Mouse (Mus musculus): ENCODE data around the gene Copa.
A peak's percentile ranks its signal among the peaks of the same experiment; 100 is the strongest.

Copa gene

DNA sequence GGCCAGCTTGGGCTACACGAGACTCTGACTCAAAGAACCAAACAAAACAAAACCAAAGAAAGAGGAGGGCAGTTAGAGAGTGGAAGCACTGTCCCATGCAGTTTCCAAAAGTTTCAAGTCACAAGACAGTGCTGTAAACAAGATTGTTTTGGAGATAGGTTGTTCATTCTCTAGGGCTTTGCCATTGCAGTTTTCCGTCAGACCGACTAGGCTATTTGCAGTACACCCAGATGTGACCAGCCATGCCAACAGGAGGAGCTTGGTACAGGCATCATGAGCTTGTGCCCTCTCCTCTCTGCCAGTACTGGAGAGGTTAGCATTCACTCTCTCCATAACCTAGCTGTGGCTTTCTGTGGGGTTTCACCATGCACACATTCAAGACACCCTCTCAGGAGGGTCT lies 11.2 kb downstream of the Copa start:
- no peak for DNase-seq

DNA sequence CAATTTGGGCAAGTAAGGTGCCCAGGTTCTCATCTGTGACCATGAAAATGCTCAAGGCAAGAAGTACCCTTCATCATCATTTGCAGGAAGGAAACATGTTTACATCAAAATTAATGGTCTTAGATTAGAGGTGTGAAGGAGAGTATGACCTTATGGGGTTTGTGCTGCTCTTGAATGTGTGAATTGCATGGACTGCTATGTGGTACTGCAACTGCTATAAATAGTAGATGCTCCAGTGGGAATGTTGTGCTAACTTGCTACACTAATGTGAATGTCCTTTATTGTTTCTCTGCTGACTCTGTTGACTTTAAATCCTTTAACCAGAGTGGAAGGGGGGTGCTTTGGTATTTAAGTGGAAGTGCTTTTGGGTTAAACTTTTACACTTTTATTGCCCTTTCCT lies 12.0 kb downstream of the Copa start:
- no peak for DNase-seq

DNA sequence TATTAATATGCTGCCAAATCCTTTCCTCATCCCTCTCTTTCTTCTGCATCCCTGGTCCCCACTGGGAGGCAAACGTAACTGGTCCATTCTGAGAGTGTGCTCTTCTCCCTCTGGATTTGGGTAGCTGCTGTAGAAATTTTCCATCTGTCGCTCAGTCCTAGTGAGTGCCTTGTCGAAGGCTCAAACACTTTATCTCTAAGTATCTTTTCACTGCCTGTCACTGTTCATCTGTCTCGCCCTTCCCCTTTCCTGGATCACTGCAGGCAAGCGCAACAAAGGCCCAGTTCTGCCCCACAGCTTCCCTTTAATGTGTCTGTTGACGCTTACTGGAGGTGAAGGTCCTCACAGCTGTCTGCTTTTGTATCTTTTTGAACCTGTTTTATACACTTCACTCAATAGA lies 12.9 kb downstream of the Copa start:
- no peak for DNase-seq

DNA sequence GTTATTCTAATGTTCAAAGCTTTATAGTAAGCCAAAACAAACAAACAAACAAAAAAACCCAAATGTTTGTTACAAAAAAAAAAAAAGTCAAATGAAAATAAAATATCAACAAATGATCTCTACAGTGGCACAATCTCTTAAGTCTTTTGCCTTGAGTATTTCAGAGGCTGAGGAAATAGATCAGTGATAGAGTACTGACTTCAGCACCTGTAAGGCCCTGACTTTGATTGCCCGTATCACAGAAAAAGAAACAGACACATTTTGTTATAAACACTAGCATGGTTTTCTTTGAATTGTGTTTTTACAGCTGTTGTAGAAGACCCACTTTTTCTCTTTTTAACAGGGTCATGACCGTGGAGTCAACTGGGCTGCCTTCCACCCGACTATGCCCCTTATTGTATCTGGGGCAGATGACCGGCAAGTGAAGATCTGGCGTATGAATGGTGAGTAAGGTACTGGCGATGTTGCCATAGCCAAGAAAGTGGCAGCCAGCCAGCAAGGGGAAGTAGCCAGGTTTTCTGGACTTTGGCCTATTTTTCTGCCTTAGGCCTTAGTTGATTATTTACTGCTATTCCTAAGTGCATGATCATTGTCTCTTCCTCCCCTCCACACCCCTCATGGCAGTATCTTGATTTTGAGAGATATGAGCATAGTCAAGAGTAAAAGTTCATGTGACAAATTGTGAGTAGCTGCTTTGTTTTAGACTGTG lies 17.1 kb downstream of the Copa start:
- peak; percentile 20 for DNase-seq

DNA sequence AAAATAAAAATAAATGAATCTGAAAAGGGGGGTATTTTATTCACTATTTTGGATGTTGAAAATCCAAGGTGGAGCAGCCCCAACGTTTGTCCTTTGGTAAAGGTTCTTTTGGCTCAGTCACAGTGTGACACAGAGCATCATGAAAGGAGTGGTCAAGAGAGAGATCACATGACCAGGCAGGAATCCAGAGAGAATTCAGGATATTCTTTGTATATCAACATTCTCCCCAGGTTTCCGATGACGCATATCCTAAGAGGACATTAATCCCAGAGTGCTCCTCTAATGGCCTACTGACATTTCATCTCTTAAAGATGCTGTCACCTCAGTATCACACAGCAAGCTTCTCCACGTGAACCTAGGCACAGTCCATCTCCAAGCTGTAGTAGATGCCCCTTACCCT lies 21.3 kb downstream of the Copa start:
- no peak for DNase-seq

DNA sequence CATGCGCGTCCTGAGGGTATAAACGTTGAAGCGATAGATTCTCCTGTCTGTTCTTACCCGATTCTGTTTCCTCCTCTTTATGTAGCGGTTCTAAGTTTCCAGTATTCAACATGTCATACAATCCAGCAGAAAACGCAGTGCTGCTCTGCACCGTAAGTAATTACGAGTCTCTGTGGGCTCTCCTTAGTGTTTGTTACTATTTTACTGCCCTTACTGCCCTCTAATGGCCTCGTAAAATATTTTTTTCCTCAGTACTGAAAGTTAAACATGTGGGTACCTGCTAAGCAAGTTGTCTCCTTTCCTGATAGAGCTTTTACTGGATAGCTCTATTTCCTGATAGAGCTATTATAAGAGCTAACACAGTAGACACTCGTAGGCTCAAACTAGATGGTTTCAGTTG lies 22.8 kb downstream of the Copa start:
- no peak for DNase-seq

DNA sequence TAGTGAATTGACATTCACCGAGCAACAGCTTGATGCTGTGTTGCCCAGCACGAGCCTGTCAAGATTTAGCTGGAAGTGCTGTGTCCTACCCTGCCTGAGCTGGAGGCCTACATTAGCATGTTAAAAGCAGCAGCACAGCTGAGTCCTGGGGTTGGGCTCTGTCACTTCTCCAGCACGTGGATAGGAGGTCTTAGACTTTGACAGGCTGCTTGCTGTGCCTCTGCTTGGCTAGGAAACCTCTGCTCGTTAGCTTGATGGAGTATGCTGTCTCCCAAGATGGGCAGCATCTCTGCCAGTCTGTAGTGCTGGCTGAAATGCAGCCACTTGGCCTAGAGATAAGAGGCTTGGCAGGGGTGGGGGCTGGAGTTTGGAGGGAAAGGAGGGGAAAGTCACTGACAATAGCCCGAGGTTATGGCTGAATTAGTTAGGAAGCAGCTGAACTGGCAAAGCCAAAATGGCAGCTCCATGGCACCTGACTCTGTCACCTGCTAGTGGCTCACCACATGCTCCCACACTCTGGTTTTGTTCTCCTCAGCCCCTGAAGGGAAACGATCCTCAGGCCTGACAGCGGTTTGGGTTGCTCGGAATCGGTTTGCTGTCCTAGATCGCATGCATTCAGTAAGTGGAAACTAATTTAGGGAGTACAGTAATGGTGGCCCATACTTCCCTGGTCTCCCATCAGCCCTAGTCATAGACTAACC lies 25.6 kb downstream of the Copa start:
- DNase-seq: no peak

DNA sequence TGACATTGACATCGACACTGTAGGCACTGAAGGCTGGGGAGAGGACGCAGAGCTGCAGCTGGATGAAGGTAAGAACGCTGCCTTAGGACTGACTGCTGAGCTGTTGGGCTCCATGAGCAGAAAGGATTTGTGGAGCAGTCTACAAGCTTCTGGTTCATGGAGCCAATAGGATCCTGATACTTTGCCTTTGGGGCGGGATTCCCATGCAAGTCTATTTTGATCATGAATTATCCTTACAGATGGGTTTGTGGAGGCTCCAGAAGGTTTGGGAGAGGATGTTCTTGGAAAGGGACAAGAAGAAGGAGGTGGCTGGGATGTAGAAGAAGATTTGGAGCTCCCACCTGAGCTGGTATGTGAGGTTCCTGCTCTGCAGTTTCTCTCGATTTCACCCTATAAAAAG lies 34.6 kb downstream of the Copa start:
- DNase-seq: no peak

DNA sequence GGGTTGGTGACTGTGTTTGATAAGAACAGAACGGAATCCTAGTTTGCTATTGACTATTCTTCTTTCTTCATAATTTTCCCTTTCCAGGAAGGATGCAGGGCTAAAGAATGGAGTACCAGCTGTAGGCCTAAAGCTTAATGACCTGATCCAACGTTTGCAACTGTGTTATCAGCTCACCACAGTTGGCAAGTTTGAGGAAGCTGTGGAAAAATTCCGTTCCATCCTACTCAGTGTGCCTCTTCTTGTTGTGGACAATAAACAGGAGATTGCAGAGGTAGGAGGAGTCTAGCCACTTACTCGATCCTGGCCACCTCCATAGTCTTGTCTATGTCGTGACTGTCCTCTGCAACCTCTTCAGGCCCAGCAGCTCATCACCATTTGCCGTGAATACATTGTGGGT lies 36.8 kb downstream of the Copa start:
- DNase-seq: no peak

DNA sequence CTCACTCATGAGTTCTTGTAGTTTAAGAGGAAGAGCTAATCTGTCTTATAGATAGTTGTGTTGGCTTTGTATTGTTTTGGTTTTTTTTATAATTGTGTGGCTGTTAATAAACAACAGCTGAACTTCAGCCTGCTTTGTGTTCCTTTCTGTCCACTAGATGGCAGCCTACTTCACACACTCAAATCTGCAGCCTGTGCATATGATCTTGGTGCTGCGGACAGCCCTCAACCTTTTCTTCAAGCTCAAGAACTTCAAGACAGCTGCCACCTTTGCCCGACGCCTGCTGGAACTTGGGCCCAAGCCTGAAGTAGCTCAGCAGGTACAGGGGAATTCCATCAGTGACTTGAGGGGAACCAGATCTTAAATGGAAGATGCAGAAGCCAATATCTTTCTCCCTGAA lies 37.4 kb downstream of the Copa start:
- peak; percentile 36 for DNase-seq

DNA sequence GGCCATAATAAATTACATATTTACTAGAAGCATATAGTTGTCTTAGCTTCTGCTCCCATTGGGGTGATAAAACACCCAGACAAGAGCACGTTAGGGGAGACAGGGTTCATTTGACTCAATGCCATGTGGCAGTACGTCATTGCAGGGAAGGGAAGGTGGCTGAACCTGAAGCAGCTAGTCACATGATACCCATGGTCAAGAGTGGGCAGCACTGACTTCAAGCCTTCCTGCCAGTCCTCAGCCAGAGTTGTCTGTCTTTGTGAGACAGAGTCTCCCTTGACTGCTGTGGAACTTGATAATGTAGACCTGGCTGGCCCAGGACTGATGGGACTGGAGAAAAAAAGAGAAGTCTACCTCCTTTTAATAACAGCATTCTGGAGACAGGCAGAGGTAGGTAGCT lies 40.3 kb downstream of the Copa start:
- no peak for DNase-seq

DNA sequence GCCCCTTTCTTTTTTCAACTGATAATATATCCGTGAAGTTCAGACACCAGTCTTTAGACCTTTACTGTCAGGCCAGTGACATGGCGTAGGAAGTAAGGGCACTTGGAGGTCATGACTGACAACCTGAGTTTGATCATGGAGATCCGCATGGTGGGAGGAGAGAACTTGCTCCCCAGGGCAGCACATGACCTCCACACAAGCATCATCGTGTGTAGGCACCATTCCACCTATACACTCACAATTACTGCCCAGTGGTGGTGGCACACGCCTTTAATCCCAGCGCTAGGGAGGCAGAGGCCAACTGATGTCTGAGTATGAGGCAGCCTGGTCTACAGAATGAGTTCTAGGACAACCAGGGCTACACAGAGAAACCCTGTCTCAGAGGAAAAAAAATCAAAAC lies 42.2 kb downstream of the Copa start:
- DNase-seq: no peak

DNA sequence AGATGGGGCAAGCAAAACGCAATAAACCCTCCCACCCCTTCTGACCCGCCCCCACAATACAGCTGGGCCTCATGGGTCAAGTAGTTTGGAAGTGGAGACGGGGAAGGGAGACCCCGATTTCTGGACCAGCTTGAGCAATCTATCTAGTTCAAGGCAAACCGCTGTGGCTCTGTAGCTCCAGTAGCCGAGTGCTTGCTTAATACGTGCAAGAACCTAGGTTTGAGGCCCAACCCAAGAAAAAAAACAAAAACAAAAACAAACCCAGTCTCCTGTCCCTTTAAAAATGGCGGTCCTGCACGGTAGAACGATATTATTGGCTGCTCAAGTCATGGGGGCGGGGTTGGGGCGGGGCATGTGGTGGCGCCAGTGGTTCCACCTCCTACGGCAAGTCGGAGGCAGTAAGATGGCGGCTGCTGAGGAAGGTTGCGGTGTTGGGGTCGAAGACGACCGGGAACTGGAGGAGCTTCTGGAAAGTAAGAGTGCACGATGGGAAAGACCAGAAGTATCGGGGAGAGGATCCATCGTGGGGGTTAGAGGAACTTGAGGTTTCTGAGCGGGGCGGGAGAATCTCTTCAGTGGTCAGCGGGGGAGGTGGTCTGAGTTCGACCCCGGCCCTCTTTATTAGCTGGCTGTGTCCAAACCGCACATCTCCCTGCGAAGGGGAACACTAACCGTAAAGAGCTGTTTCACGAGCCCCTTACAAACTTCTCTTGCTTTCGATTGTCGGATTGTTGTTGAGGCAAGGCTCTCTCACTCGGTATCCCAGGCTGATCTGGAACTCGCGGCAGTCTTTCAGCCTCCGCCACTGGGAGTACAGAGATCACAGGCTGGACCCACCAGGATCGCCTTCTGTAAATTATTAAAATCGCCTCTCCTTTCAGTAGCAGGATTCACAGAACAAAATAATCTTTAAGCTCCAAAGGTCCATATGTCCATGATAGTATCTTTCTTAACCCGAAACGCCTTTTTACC lies 44.3 kb downstream of the Copa start, which contains the start of gene Pex19:
Pex19 (plus strand) TSS at position 380 of the 972 bp plus-strand sequence.
- DNase-seq: peak; percentile 63

DNA sequence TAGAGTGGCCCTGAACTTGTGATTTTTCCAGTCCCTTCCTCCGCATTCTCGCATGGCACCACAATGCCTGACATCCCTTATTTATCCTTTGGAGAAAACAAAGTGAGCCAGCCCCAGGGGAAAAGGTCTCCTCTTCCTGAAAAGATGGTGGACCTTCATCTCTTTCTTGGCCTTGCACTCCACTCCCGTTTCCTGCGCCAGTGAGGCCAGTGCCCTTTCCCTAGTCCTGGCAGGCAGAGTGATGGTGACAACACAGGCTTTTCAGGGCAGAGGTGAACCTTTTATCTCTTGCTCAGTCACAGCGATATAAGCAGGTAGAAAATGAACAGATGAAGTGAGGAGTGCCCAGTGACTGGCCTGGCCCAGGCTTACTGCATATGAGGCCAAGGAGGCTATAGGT lies 45.2 kb downstream of the Copa start:
- no peak for DNase-seq

DNA sequence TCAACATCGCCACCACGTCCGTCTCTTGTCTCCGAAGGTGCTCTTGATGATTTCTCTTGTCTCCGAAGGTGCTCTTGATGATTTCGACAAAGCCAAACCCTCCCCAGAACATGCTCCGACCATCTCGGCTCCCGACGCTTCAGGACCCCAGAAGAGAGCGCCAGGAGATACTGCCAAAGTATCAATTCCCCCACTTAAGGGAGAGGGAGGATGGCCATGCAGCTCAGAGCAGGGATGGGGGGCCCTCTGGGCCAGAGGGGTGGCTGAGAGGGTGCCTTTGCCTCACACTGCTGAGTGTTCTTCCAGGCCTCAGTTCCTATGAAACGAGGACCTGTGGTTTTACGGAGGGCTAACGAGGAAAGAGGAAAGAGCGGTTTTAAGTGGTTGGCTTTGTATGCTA lies 46.2 kb downstream of the Copa start:
- DNase-seq: no peak

DNA sequence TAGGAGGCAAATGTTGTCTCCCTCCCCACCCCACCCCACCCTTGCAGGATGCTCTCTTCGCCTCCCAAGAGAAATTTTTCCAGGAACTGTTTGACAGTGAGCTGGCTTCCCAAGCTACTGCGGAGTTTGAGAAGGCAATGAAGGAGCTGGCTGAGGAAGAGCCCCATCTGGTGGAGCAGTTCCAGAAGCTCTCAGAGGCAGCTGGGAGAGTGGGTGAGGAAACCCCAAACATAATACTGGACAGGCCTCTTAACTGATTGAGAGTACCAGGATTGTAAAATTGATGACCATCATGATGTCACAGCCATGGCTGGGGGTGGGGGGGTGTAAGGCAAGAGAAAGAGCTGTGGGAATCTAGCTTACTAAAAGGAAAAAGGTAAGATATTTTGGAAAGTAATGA lies 46.8 kb downstream of the Copa start:
- no peak for DNase-seq

DNA sequence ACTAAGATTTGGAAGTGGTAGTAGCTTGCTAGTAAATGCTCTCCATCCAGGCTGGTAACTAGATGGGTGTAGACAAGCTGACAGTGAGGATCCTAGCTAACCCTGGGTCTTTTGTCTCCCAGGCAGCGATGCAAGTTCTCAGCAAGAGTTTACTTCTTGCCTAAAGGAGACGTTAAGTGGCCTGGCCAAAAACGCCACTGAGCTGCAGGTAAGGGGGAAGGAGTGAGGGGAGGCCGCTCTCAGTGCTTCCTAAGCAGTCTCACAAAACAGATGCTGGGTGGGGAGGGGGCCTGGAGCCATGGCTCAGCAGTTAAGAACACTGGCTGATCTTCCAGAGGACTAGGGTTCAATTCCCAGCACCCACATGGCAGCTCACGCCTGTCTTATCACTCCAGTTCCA lies 47.5 kb downstream of the Copa start:
- no peak for DNase-seq

DNA sequence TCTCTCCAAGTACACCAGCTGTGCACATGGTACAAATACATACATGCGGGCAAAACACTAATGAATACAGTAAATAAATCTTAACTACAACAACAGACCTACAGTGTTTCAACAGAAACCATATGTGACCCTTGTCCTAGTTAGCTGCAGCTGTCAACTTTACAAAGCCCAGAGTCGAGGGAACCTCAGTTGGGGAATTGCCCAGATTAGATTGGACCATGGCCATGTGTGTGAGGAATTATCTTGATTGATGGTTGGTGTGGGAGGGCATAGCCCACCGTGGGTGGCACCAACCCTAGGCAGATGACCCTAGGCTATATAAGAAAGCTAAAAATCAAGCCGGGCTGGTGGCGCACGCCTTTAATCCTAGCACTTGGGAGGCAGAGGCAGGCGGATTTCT lies 50.0 kb downstream of the Copa start:
- no peak for DNase-seq

DNA sequence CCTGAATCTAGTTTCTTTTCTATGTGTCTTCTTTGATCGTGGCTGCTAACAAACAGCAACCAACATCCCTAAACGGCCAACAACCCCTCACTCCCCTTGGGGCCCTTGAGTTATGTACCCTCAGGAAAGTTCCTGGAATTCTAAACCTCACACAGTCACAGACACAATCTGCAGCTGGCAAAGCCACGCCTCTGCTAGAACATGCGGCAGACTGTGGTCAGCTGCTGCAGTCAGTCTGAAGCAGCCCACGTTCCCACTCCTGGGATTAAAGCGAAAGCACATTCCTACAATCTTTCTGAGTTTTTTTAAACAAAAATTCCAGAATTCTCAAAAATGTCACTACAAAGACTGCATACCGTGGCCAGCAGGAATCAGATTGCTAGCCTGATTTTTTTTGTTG lies 51.2 kb downstream of the Copa start:
- no peak for DNase-seq

DNA sequence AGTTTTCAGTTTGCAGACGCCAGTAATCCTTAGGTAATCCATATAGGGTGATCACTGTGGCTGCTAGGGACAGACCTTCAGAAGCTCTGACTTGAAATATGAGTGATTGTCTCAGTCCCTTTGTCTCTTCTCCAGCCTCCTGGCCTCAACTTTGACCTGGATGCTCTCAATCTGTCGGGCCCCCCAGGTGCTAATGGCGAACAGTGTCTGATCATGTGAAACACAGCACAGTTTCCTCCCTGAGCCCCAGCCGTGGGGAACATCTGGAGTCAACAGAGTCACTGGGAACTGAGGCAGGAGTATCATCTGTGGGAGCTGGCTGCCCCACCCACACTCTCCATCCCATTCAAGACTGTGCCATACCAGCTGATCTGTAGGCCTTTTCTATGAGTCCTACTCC lies 51.7 kb downstream of the Copa start:
- no peak for DNase-seq

DNA sequence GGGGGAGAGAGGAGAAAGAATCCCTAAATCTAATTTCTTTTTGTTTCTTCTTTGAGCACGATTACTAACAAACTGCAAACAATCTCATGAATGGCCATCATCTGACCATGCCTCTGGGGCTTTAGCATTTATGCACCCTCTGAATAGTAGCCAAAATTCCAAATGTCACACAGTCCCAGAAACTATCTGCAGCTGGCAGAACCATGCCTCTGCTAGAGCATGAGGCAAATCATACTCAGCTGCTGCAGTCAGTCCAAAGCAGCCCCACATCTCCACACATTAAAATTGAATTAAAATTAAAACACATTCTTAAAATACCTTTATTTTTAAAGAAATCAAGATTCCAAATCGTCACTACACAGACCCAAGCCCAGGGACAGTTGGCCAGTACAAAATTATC lies 57.8 kb downstream of the Copa start:
- no peak for DNase-seq

DNA sequence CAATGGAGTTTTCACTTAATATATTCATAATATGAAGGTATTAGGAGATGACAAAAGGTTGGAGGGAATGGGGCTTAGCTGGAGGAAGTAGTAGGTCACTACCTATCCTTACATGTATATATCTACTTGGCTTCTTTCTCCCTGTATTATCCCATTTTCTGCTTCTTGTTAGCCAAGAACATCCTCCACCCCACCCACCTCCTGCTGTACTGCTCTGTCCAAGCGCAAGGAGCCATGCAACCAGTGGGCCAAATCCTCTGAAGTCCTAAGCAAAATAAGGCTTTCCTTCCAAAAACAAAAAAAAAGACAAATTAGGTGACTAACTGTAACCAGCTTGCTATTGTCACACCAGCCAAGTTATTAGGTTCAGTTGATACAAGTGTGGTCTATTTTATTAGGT lies 58.5 kb downstream of the Copa start:
- no peak for DNase-seq

DNA sequence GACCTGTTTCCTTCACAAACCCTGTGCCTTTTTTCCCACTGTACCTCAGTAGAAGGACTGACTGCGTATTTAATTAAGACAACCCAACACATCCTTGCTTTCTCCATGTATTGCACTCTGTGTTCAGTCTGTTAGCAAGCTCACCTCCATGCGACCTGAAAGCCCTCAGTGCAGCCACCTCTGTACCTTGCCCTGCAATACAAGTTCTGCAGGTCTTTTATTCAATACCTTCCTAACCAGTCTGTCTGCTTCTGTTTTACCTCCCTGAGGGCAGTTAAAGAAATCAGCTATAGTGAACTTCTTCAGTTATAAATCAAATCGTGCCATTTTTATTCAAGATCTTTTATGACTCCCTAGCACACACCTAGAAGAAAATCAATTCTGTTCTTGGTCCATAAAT lies 59.2 kb downstream of the Copa start:
- no peak for DNase-seq

DNA sequence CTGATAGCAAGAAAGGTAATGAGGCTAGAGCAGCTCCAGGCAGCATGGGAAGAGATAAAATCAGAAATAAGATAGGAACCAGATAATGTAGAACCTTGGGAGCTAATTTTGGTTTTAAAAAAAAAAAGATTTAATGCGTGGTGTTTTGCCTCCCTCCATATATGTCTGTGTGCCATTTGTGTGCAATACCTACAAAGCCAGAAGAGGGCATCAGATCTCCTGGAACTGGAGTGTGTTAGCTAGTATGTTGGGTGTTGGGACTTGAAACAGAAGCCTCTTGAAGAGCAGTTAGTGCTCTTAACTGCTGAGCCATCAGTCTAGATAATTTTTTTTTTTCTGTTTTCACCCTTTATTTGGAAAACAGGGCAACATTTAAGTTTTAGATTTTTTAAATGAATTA lies 61.2 kb downstream of the Copa start:
- peak; percentile 45 for DNase-seq

All from cerebellum, adult 11 months (tissue).